Comparison of ENCODE assay signal across 8 mouse cellular contexts in the genomic region with DNA sequence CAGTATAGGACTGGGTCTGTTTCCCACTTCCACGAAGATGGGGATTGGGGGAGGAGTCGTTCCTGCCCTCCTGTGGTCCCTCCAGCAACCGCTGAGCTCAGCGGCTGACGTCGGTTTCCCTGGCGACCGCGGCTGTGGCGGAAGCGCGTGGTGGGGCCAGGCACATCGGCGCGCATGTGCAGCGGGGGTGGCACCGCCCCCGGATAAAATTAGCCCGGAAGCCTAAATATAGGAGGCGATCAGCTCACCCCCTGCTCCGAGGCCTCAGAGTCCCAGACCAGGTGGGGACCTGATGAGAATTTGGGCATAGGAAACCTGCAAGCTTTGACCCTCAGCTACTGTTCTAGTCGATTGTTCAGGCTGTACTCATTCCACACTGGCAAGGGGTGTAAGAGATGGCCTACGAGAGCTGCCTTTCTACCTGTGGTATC. TPM values are rescaled to one million over a fixed set of nuclear protein-coding genes. Genes with fewer than 3 reads are reported as not detected.
DNase-seq lines count a peak whose midpoint lies in the region; ATAC-seq and TF ChIP-seq lines count a peak whose summit lies in the region.

No protein-coding gene starts in this region.

- peak overlapping the region; percentile 98 for H3K27ac ChIP-seq in embryonic facial prominence, embryonic 14.5 days (replicated peaks; ENCODE audit: low read depth, low read length)
- H3K27ac ChIP-seq in heart, adult 2 months = peak overlapping the region; percentile 98
- peak overlapping the region; percentile 99 for H3K27ac ChIP-seq in kidney, adult 2 months (ENCODE audit: insufficient read depth, low read depth, low read length)
- H3K27ac ChIP-seq in midbrain, postnatal 0 days (ENCODE audit: low read depth, low read length) = peak overlapping the region; percentile 83

- H3K4me3 ChIP-seq in embryonic facial prominence, embryonic 14.5 days (ENCODE audit: low read depth, low read length) = peak overlapping the region; percentile 58
- H3K4me3 ChIP-seq in heart, adult 2 months = peak overlapping the region; percentile 67
- H3K4me3 ChIP-seq in kidney, adult 2 months (ENCODE audit: insufficient read depth, low read depth, low read length) = peak overlapping the region; percentile 84
- peak overlapping the region; percentile 59 for H3K4me3 ChIP-seq in midbrain, postnatal 0 days (ENCODE audit: low read depth, low read length)

- intact Hi-C loops in heart, adult 2 months (cut with DNase I) = loop anchor here (1.0 to 10.0 kb wide), 3 partner anchors 10 to 305 kb away; partner anchors contain the start of gene Arhgef15

- peak; percentile 93 for DNase-seq in 3T3-L1 (ENCODE audit: low read depth, low spot score)
- DNase-seq in adrenal gland, postnatal 25 days = peak; percentile 96
- peak; percentile 94 for DNase-seq in embryonic facial prominence, embryonic 14.5 days (ENCODE audit: low spot score)
- peak; percentile 96 to 97 for DNase-seq in heart, adult 2 months
- peak; percentile 96 for DNase-seq in kidney, adult 2 months
- peak; percentile 91 for DNase-seq in liver
- peak; percentile 87 for DNase-seq in midbrain, postnatal 0 days (ENCODE audit: low spot score)
- peak; percentile 78 to 86 for DNase-seq in spleen, postnatal 14 days (ENCODE audit: low spot score in 2 of 2)

- peak; percentile 23 for ATAC-seq in embryonic facial prominence, embryonic 14.5 days (ENCODE audit: low read depth)
- 0 out of 2 replicates have a peak, but pooled peaks have one; percentile 26 for ATAC-seq in midbrain, postnatal 0 days (ENCODE audit: low FRiP score)

- H3K27me3 ChIP-seq in embryonic facial prominence, embryonic 14.5 days (replicated peaks; ENCODE audit: control insufficient read depth, insufficient read depth, low read length) = no peaks in the 10 kb centered on the region
- H3K27me3 ChIP-seq in heart, adult 2 months (ENCODE audit: control insufficient read depth, insufficient read depth, low read length) = no peaks in the 10 kb centered on the region
- H3K27me3 ChIP-seq in kidney, adult 2 months (replicated peaks; ENCODE audit: control insufficient read depth, insufficient read depth, low read length) = no peaks in the 10 kb centered on the region
- no peaks in the 10 kb centered on the region for H3K27me3 ChIP-seq in midbrain, postnatal 0 days (ENCODE audit: insufficient read depth, low read length)

- TF ChIP-seq POLR2A in heart, adult 2 months (IDR thresholded peaks at IDR 0.05; ENCODE audit: insufficient read depth, low read depth, low read length) = peak; percentile 82
- no peak for TF ChIP-seq POLR2A in kidney, adult 2 months (IDR thresholded peaks at IDR 0.05; ENCODE audit: low read depth, low read length)

- H3K79me2 ChIP-seq in heart, adult 2 months (replicated peaks; ENCODE audit: control insufficient read depth, insufficient read depth, low read length) = peaks cover 2% of the 10 kb centered on the region

- 2% methylated on average over 22 of the region's 23 CpGs for WGBS in embryonic facial prominence, embryonic 14.5 days
- under 1% methylated on average over 23 of the region's 23 CpGs for WGBS in heart, adult 2 months
- under 1% methylated on average over 23 of the region's 23 CpGs for WGBS in kidney, adult 2 months
- whole genome bisulfite sequencing in midbrain, postnatal 0 days = 2% methylated on average over 23 of the region's 23 CpGs

- H3K4me1 ChIP-seq in embryonic facial prominence, embryonic 14.5 days (ENCODE audit: control insufficient read depth, insufficient read depth, low read length) = peaks cover 29% of the 10 kb centered on the region
- peaks cover 13% of the 10 kb centered on the region for H3K4me1 ChIP-seq in heart, adult 2 months (ENCODE audit: control insufficient read depth, insufficient read depth, low read length)
- peaks cover 18% of the 10 kb centered on the region for H3K4me1 ChIP-seq in kidney, adult 2 months (ENCODE audit: control insufficient read depth, insufficient read depth, low read length)
- peaks cover 23% of the 10 kb centered on the region for H3K4me1 ChIP-seq in midbrain, postnatal 0 days (ENCODE audit: insufficient read depth, low read length)

- peak; percentile 44 for TF ChIP-seq CTCF in heart, adult 2 months (IDR thresholded peaks at IDR 0.05)
- TF ChIP-seq CTCF in kidney, adult 2 months (conservative IDR thresholded peaks at IDR 0.05; ENCODE audit: insufficient read depth, insufficient read length, low read depth, low read length) = no peak
- peak; percentile 34; the same call in 1 of the 2 replicates for TF ChIP-seq CTCF in midbrain, postnatal 0 days (IDR thresholded peaks at IDR 0.05)

- H3K9me3 ChIP-seq in embryonic facial prominence, embryonic 14.5 days (ENCODE audit: control insufficient read depth, low read length) = no peaks in the 10 kb centered on the region
- H3K9me3 ChIP-seq in midbrain, postnatal 0 days (ENCODE audit: low read length) = no peaks in the 10 kb centered on the region

- H3K36me3 ChIP-seq in embryonic facial prominence, embryonic 14.5 days (ENCODE audit: control insufficient read depth, insufficient read depth, low read length) = peaks cover 45% of the 10 kb centered on the region
- H3K36me3 ChIP-seq in heart, adult 2 months (ENCODE audit: control insufficient read depth, insufficient read depth, low read length) = peaks cover 9% of the 10 kb centered on the region
- peaks cover 19% of the 10 kb centered on the region for H3K36me3 ChIP-seq in kidney, adult 2 months (ENCODE audit: control insufficient read depth, insufficient read depth, low read length)
- peaks cover 37% of the 10 kb centered on the region for H3K36me3 ChIP-seq in midbrain, postnatal 0 days (ENCODE audit: insufficient read depth, low read length)

- peak overlapping the region; percentile 77 for H3K9ac ChIP-seq in embryonic facial prominence, embryonic 14.5 days (ENCODE audit: low read depth, low read length)
- peak overlapping the region; percentile 81 for H3K9ac ChIP-seq in heart, adult 2 months (ENCODE audit: low read depth, low read length)
- H3K9ac ChIP-seq in midbrain, postnatal 0 days (replicated peaks; ENCODE audit: low read length, poor library complexity, severe bottlenecking) = peak overlapping the region; percentile 72

- peak overlapping the region; percentile 93 for H3K4me2 ChIP-seq in embryonic facial prominence, embryonic 14.5 days (ENCODE audit: low read depth, low read length)
- H3K4me2 ChIP-seq in midbrain, postnatal 0 days (ENCODE audit: low read depth, low read length, poor library complexity, severe bottlenecking) = peak overlapping the region; percentile 94

- peak; percentile 87 for TF ChIP-seq EP300 in heart, adult 2 months (IDR thresholded peaks at IDR 0.05; ENCODE audit: insufficient read depth, low read depth, low read length)

RNA-seq across cellular contexts. Expression of gene Per1, which starts 4.9 kb away (rescaled TPM):
- 66.5 and 84.7 TPM in 2 replicates for total RNA-seq in adrenal gland, postnatal 25 days (2021)
- polyA plus RNA-seq in embryonic facial prominence, embryonic 14.5 days (2014; fragmentation: Nextera tagmentation; extraction: Ambion mirVana) = 21.5 and 28.2 TPM in 2 replicates
- total RNA-seq in heart, adult 2 months (2021) = 10 to 100 TPM; 44.4 to 79.8 TPM
- 18.0 and 36.4 TPM in 2 replicates for polyA plus RNA-seq in heart, adult 2 months (2012; rRNA removed)
- 13.5 and 14.7 TPM in 2 replicates for polyA plus RNA-seq in kidney, adult 2 months (2012; rRNA removed)
- total RNA-seq in midbrain, postnatal 0 days (2014; rRNA removed) = 28.5 and 47.1 TPM in 2 replicates
- 11.8 and 15.4 TPM in 2 replicates for polyA plus RNA-seq in midbrain, postnatal 0 days (2015; fragmentation: Nextera tagmentation; extraction: Ambion mirVana)

RNA-seq across cellular contexts. Expression of gene Vamp2, which starts 11.6 kb away (rescaled TPM):
- 143 and 163 TPM in 2 replicates for total RNA-seq in adrenal gland, postnatal 25 days (2021)
- 89.1 and 97.0 TPM in 2 replicates for polyA plus RNA-seq in embryonic facial prominence, embryonic 14.5 days (2014; fragmentation: Nextera tagmentation; extraction: Ambion mirVana)
- total RNA-seq in heart, adult 2 months (2021) = 10 to 100 TPM; 63.4 to 70.8 TPM
- polyA plus RNA-seq in heart, adult 2 months (2012; rRNA removed) = 83.0 and 90.0 TPM in 2 replicates
- 102 and 106 TPM in 2 replicates for polyA plus RNA-seq in kidney, adult 2 months (2012; rRNA removed)
- total RNA-seq in midbrain, postnatal 0 days (2014; rRNA removed) = 144 and 157 TPM in 2 replicates
- polyA plus RNA-seq in midbrain, postnatal 0 days (2015; fragmentation: Nextera tagmentation; extraction: Ambion mirVana) = 591 and 600 TPM in 2 replicates

RNA-seq across cellular contexts. Expression of gene Hes7, which starts 20.3 kb away (rescaled TPM):
- total RNA-seq in adrenal gland, postnatal 25 days (2021) = not detected in 2 replicates
- polyA plus RNA-seq in embryonic facial prominence, embryonic 14.5 days (2014; fragmentation: Nextera tagmentation; extraction: Ambion mirVana) = 0.21 and 0.45 TPM in 2 replicates
- under 1 TPM in 1 of 2 experiments, not detected in 1; 0.11 TPM for total RNA-seq in heart, adult 2 months (2021)
- polyA plus RNA-seq in heart, adult 2 months (2012; rRNA removed) = 0.10 TPM in 1 of 2 replicates, not detected in the other
- polyA plus RNA-seq in kidney, adult 2 months (2012; rRNA removed) = 0.18 and 0.19 TPM in 2 replicates
- total RNA-seq in midbrain, postnatal 0 days (2014; rRNA removed) = 1.2 and 2.1 TPM in 2 replicates
- 1.7 and 2.0 TPM in 2 replicates for polyA plus RNA-seq in midbrain, postnatal 0 days (2015; fragmentation: Nextera tagmentation; extraction: Ambion mirVana)

RNA-seq across cellular contexts. Expression of gene 9130213A22Rik, which starts 22.5 kb away (rescaled TPM):
- 1.2 and 1.6 TPM in 2 replicates for total RNA-seq in adrenal gland, postnatal 25 days (2021)
- 0.14 and 0.63 TPM in 2 replicates for polyA plus RNA-seq in embryonic facial prominence, embryonic 14.5 days (2014; fragmentation: Nextera tagmentation; extraction: Ambion mirVana)
- under 1 TPM; 0.21 to 0.23 TPM for total RNA-seq in heart, adult 2 months (2021)
- polyA plus RNA-seq in heart, adult 2 months (2012; rRNA removed) = 0.82 and 1.00 TPM in 2 replicates
- polyA plus RNA-seq in kidney, adult 2 months (2012; rRNA removed) = 0.74 and 0.79 TPM in 2 replicates
- 1.0 and 1.6 TPM in 2 replicates for total RNA-seq in midbrain, postnatal 0 days (2014; rRNA removed)
- 1.2 and 1.4 TPM in 2 replicates for polyA plus RNA-seq in midbrain, postnatal 0 days (2015; fragmentation: Nextera tagmentation; extraction: Ambion mirVana)

RNA-seq across cellular contexts. Expression of gene Aloxe3, which starts 25.8 kb away (rescaled TPM):
- 0.64 and 2.8 TPM in 2 replicates for total RNA-seq in adrenal gland, postnatal 25 days (2021)
- polyA plus RNA-seq in embryonic facial prominence, embryonic 14.5 days (2014; fragmentation: Nextera tagmentation; extraction: Ambion mirVana) = 0.39 and 1.9 TPM in 2 replicates
- total RNA-seq in heart, adult 2 months (2021) = under 1 TPM; 0.05 to 0.07 TPM
- polyA plus RNA-seq in heart, adult 2 months (2012; rRNA removed) = 0.16 TPM in 1 of 2 replicates, not detected in the other
- 0.39 and 0.48 TPM in 2 replicates for polyA plus RNA-seq in kidney, adult 2 months (2012; rRNA removed)
- total RNA-seq in midbrain, postnatal 0 days (2014; rRNA removed) = 16.3 and 19.4 TPM in 2 replicates
- 17.8 and 21.4 TPM in 2 replicates for polyA plus RNA-seq in midbrain, postnatal 0 days (2015; fragmentation: Nextera tagmentation; extraction: Ambion mirVana)

Comparison
In these comparisons a context has a peak if more than half of its experiments do, and no peak if none do; other contexts are left out.
1. Peak in every context shown above with its lines: DNase-seq, ATAC-seq, H3K4me3 ChIP-seq and H3K27ac ChIP-seq.